ENCODE assay signal across 1 mouse cellular context in the genomic region with DNA sequence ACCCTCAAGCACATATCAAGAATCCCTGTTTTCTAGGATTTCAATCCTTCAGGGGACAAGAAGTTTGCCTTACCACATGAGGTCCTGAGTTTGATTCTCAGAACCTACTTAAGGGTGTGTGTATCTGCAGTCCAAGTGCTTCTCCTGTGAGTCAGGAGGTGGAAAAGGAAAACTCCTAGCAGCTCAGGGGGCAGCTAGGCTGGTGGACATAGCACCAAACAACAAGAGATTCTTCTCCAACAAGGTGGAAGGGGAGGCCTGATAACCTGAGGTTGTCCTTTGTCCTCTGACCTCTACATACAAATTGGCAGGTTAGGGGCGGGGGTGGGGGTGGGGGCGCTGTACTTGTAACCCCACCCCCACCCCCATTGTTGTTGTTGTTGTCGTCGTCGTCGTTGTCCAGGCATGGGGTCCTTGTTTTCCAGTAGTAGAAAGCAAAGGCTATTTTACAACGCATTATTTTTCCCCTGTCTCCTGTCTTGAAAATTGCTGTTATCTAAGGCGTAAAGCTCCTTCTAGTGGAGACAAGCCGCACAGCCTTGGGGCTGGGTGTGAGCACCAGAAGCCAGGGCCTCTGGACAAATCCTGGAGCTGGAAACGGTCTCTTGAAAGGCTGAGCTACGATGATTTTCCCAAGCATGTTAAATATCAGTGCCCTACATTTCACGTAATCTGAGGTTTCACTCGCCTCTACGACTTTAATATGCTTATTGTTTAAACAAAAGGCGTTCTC.
TF ChIP-seq lines count a peak whose summit lies in the region.

No protein-coding gene starts in this region.

TF ChIP-seq in CH12.LX, 34 proteins besides CTCF, POLR2A, EP300 and RAD21:
- TF ChIP-seq USF1 (IDR thresholded peaks at IDR 0.05; ENCODE audit: low read depth, low read length) (no peak), SIN3A (IDR thresholded peaks at IDR 0.05; ENCODE audit: low read length) (no peak), MAFK (IDR thresholded peaks at IDR 0.05; ENCODE audit: insufficient replicate concordance, low read length) (no peak), SMC3 (IDR thresholded peaks at IDR 0.05; ENCODE audit: low read depth, low read length) (peak; percentile 78), ELF1 (IDR thresholded peaks at IDR 0.05; ENCODE audit: low read depth, low read length) (no peak), HCFC1 (IDR thresholded peaks at IDR 0.05; ENCODE audit: low read depth, low read length) (no peak), ZC3H11A (IDR thresholded peaks at IDR 0.05; ENCODE audit: low read depth, low read length) (peak; percentile 27; the same call in 1 of the 2 replicates), MEF2A (IDR thresholded peaks at IDR 0.05; ENCODE audit: borderline replicate concordance, low read depth, low read length) (no peak), MAX (IDR thresholded peaks at IDR 0.05; ENCODE audit: low read length) (no peak), TCF12 (IDR thresholded peaks at IDR 0.05; ENCODE audit: low read depth, low read length) (no peak)
TF ChIP-seq in CH12.LX: peak in this region for 2.
